Mouse (Mus musculus): ENCODE measurements around the gene Wipi1. TPM values are rescaled to one million over a fixed set of nuclear protein-coding genes. Genes with fewer than 3 reads are reported as not detected.
A peak's percentile ranks its signal among the peaks of the same experiment; 100 is the strongest.
"Not testable (repeated sequence)": the region's sequence is repeated elsewhere in the genome, so short reads cannot be mapped to it uniquely, and the experiment has no call there.

The Wipi1 gene
- polyA plus RNA-seq, 1 experiment = 21.3 TPM

DNA sequence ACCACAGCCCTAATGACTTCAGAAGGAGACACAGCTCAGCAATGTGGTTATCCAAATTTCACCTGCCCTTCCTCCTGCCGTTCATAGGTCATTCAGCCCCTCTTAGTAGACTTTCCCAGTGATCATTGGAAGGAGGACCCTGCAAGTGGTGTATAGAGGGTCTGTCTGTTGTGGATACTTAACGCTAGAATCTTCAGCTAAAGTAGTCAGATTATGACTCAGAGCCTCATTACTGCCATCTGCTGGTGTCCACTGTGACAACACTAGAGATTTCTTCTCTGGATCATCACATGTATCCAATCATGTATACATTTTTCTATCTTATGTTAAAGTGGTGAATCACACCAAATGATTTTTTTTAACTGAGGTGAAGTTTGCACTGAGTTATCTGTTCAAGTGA lies 9.4 kb upstream of the Wipi1 start:
- H3K27ac ChIP-seq (ENCODE audit: insufficient read depth, low read depth, low read length) = no peak overlapping the region
- H3K4me1 ChIP-seq (ENCODE audit: control insufficient read depth, insufficient read depth, low read length) = peaks cover 10% of the 10 kb centered on the region
- TF ChIP-seq POLR2A (IDR thresholded peaks at IDR 0.05; ENCODE audit: borderline replicate concordance, low read depth, low read length) = no peak
- TF ChIP-seq CTCF (IDR thresholded peaks at IDR 0.05; ENCODE audit: low read depth, low read length) = no peak
- no peak overlapping the region for H3K4me3 ChIP-seq (ENCODE audit: insufficient read depth, low read length)

DNA sequence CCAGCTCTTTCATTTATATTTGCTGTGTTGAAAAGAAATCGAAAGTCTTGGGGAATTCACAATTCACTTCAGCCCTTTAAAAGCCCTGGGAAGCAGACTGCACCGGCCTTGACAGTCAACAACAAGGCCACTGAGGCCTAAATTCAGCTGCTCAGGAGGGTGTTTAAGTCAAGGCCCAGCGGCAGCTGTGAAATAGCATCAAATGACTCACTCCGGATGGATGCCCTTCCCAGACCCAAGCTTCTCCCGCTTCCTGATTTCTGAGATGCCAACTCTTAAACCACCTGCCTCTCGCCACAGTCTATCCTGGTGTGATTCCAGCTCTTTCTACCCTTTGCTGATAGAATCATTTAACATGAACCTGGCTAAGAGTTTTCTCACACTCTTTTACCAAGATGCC lies 8.6 kb upstream of the Wipi1 start:
- TF ChIP-seq POLR2A (IDR thresholded peaks at IDR 0.05; ENCODE audit: borderline replicate concordance, low read depth, low read length) = no peak
- TF ChIP-seq CTCF (IDR thresholded peaks at IDR 0.05; ENCODE audit: low read depth, low read length) = no peak
- H3K27ac ChIP-seq (ENCODE audit: insufficient read depth, low read depth, low read length) = no peak overlapping the region
- H3K4me3 ChIP-seq (ENCODE audit: insufficient read depth, low read length) = no peak overlapping the region
- peaks cover 10% of the 10 kb centered on the region for H3K4me1 ChIP-seq (ENCODE audit: control insufficient read depth, insufficient read depth, low read length)

DNA sequence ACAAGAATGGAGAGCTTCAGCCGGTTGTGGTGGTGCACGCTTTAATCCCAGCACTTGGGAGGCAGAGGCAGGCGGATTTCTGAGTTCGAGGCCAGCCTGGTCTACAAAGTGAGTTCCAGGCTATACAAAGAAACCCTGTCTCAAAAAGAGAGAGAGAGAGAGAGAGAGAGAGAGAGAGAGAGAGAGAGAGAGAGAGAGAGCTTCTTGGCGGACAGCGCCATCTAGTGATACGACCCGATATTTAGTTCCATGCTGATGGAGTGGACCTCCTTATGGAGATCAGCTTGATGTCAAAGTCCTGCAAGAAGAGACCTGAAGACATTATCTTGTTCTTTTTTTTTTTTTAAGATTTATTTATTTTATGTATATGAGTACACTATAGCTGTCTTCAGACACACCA lies 7.3 kb upstream of the Wipi1 start:
- not testable (repeated sequence) for H3K4me3 ChIP-seq (ENCODE audit: insufficient read depth, low read length); H3K27ac ChIP-seq (ENCODE audit: insufficient read depth, low read depth, low read length)
- peak; percentile 27; the same call in 1 of the 2 replicates for TF ChIP-seq CTCF (IDR thresholded peaks at IDR 0.05; ENCODE audit: low read depth, low read length)
- H3K4me1 ChIP-seq (ENCODE audit: control insufficient read depth, insufficient read depth, low read length) = peaks cover 15% of the 10 kb centered on the region

DNA sequence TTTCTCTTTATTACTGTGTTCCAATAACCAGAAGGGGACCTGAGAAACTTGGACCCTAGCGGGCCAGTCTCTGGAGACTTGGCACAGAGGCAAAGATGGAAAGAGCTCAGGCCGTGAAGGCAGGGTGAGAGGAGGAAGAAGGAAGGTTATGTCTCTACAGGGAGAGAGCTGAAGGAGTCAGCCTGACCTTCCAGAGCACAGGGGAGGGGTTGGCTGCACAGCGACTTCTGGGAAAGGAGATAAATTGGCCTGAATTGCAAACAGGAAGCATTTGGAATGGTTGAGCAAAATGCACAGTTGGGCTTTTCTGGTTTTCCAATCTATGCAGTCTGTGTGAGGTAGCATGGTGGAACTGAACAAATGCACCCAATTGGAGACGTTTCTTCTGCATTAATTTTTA lies 5.0 kb upstream of the Wipi1 start:
- Histone ChIP-seq H3K4me3 (ENCODE audit: insufficient read depth, low read length) (no peak overlapping the region), H3K27ac (ENCODE audit: insufficient read depth, low read depth, low read length) (peak overlapping the region; percentile 22), H3K4me1 (ENCODE audit: control insufficient read depth, insufficient read depth, low read length) (peaks cover 15% of the 10 kb centered on the region)
- no peak for TF ChIP-seq CTCF (IDR thresholded peaks at IDR 0.05; ENCODE audit: low read depth, low read length)
- no peak for TF ChIP-seq POLR2A (IDR thresholded peaks at IDR 0.05; ENCODE audit: borderline replicate concordance, low read depth, low read length)

DNA sequence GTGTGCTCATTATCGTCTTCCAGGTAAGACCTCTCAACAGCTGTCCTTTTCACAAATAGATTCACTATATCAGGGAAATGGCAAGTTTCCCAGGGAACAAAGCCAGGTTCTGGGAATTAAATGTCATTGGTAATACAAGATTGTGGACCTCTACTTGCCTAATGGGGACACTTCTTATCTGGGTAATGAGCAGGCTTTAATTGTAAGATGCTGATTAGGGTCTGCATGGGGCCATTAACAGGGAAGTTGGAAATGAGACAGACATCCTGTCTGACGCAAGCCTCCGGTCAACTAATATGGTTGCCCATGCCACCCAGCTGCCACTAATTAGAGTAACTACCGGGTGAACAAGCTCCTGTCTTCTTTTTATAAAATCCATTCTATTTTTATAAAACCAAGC lies 4.6 kb upstream of the Wipi1 start:
- Histone ChIP-seq H3K4me1 (ENCODE audit: control insufficient read depth, insufficient read depth, low read length) (peaks cover 15% of the 10 kb centered on the region), H3K4me3 (ENCODE audit: insufficient read depth, low read length) (no peak overlapping the region), H3K27ac (ENCODE audit: insufficient read depth, low read depth, low read length) (peak overlapping the region; percentile 22)
- TF ChIP-seq POLR2A (IDR thresholded peaks at IDR 0.05; ENCODE audit: borderline replicate concordance, low read depth, low read length) (no peak), CTCF (IDR thresholded peaks at IDR 0.05; ENCODE audit: low read depth, low read length) (no peak)

DNA sequence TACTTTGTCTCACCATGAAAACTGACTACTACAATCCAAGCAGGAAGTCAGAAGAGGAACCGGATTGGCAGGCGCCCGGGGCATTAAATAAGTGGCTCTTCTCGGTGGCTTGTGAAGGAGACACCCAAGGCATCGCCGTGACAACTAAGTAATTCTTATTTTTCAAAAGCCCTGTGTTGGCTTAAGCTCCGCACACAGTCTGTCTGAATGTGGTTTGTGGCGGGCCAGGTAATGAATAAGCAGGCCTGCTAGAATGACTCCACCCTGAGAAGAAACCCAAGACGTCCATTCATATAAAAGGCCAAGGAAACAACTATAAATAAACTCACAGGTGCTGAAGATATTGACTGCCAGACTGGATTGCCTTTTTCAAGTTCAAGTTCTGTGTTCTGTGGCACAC lies 3.5 kb upstream of the Wipi1 start:
- Histone ChIP-seq H3K4me1 (ENCODE audit: control insufficient read depth, insufficient read depth, low read length) (peaks cover 18% of the 10 kb centered on the region), H3K27ac (ENCODE audit: insufficient read depth, low read depth, low read length) (no peak overlapping the region), H3K4me3 (ENCODE audit: insufficient read depth, low read length) (no peak overlapping the region)
- no peak for TF ChIP-seq POLR2A (IDR thresholded peaks at IDR 0.05; ENCODE audit: borderline replicate concordance, low read depth, low read length)
- no peak for TF ChIP-seq CTCF (IDR thresholded peaks at IDR 0.05; ENCODE audit: low read depth, low read length)

- Histone ChIP-seq H3K4me1 (ENCODE audit: control insufficient read depth, insufficient read depth, low read length) (peaks cover 20% of the 10 kb centered on the region), H3K27ac (ENCODE audit: insufficient read depth, low read depth, low read length) (no peak overlapping the region), H3K4me3 (ENCODE audit: insufficient read depth, low read length) (no peak overlapping the region)
- no peak for TF ChIP-seq CTCF (IDR thresholded peaks at IDR 0.05; ENCODE audit: low read depth, low read length)
- TF ChIP-seq POLR2A (IDR thresholded peaks at IDR 0.05; ENCODE audit: borderline replicate concordance, low read depth, low read length) = no peak
Measured at GRCm38 (mm10) chr11:109612871-109613529, 1.2 kb upstream of the Wipi1 start.

DNA sequence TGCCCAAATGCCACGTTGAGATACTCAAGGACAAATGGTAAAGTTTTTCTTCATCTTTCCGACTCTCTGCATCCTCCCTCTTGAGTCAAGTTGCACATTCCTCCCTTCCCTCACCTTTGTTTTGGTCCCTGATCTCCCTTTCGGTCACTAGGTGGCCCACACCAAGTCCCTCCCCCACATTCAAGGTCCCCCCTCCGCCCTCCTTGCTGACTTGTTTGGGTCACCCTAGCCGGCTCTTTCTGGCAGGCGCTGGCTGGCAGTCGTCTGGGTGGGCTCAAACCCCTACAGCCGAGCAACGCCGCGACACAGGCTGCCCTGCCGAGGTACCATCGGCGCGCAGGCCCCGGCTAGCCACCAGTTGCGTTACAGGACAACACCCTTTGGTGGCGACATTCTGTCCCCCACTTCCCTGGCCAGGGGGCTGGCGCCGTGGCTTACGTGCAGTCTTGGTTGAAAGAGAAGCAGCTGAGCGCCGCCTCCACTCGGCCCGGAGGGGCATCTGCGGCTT lies 918 bp downstream of the Wipi1 start:
- no peak overlapping the region for H3K27ac ChIP-seq (ENCODE audit: insufficient read depth, low read depth, low read length)
- TF ChIP-seq POLR2A (IDR thresholded peaks at IDR 0.05; ENCODE audit: borderline replicate concordance, low read depth, low read length) (no peak), CTCF (IDR thresholded peaks at IDR 0.05; ENCODE audit: low read depth, low read length) (no peak; the same call in 1 of the 2 replicates)
- peaks cover 11% of the 10 kb centered on the region for H3K4me1 ChIP-seq (ENCODE audit: control insufficient read depth, insufficient read depth, low read length)
- H3K4me3 ChIP-seq (ENCODE audit: insufficient read depth, low read length) = peak overlapping the region; percentile 87

GRCm38 (mm10) chr11:109610046-109610794 lies 1.5 kb downstream of the Wipi1 start:
- H3K4me1 ChIP-seq (ENCODE audit: control insufficient read depth, insufficient read depth, low read length) = peaks cover 9% of the 10 kb centered on the region
- TF ChIP-seq POLR2A (IDR thresholded peaks at IDR 0.05; ENCODE audit: borderline replicate concordance, low read depth, low read length) = no peak
- TF ChIP-seq CTCF (IDR thresholded peaks at IDR 0.05; ENCODE audit: low read depth, low read length) = no peak
- no peak overlapping the region for H3K27ac ChIP-seq (ENCODE audit: insufficient read depth, low read depth, low read length)
- H3K4me3 ChIP-seq (ENCODE audit: insufficient read depth, low read length) = peak overlapping the region; percentile 87

- H3K4me3 ChIP-seq (ENCODE audit: insufficient read depth, low read length) = no peak overlapping the region
- no peak for TF ChIP-seq CTCF (IDR thresholded peaks at IDR 0.05; ENCODE audit: low read depth, low read length)
- no peak for TF ChIP-seq POLR2A (IDR thresholded peaks at IDR 0.05; ENCODE audit: borderline replicate concordance, low read depth, low read length)
- no peak overlapping the region for H3K27ac ChIP-seq (ENCODE audit: insufficient read depth, low read depth, low read length)
- peaks cover 6% of the 10 kb centered on the region; the same call in 1 of the 2 replicates for H3K4me1 ChIP-seq (ENCODE audit: control insufficient read depth, insufficient read depth, low read length)
Measured at GRCm38 (mm10) chr11:109608976-109609625, 2.7 kb downstream of the Wipi1 start.
